Mouse (Mus musculus) small intestine, adult 2 months (tissue): ENCODE measurements around the gene Greb1.

Source experiments
- CTCF ChIP-seq: fragments of 200-500 bp; IDR thresholded peaks from 2 replicates; pipeline ENCODE4 v1.5.1; 2012; ENCODE audit warnings: low read depth, mild to moderate bottlenecking, control low read depth, inconsistent platforms, low read length, moderate library complexity, mixed read lengths; ENCODE audit not compliant: insufficient replicate concordance, insufficient read length; ENCODE audit errors: extremely low read depth
- POLR2A ChIP-seq: fragments of 200-500 bp; IDR thresholded peaks from 2 replicates; pipeline ENCODE4 v1.6.1; 2012; ENCODE audit warnings: low read depth, mild to moderate bottlenecking, control low read depth, inconsistent platforms, low read length, moderate library complexity

GRCm38 (mm10) chr12:16737266-16737665, 63.4 kb downstream of the Greb1 start:
- TF ChIP-seq CTCF: no peak
- no peak for TF ChIP-seq POLR2A
